In genomic region chr10:115144542-115144941, GRCm38 (mm10) we compare ENCODE assay signal across 18 mouse cellular contexts. TPM values are rescaled to one million over a fixed set of nuclear protein-coding genes. Genes with fewer than 3 reads are reported as not detected.
A peak's percentile ranks its signal among the peaks of the same experiment; 100 is the strongest.
DNase-seq lines count a peak whose midpoint lies in the region; ATAC-seq lines count a peak whose summit lies in the region.
"Had no signal": no experiment of that assay in that cellular context is flagged by ENCODE, and none has a peak within 500 bp of the region (broad histone marks: within the 10 kb centered on the region; RNA-seq: fewer than 3 reads in every experiment).

No protein-coding gene starts in this region.

- WGBS in hindbrain, embryonic 16.5 days: 29% methylated on average over 5 of the region's 5 CpGs
- WGBS in hindbrain, embryonic 12.5 days: 33% methylated on average over 5 of the region's 5 CpGs
- WGBS in midbrain, embryonic 12.5 days: 22% methylated on average over 5 of the region's 5 CpGs
- whole genome bisulfite sequencing in midbrain, embryonic 13.5 days: 28% methylated on average over 5 of the region's 5 CpGs
- WGBS in neural tube, embryonic 15.5 days: 27% methylated on average over 5 of the region's 5 CpGs

- no peak overlapping the region for H3K9ac ChIP-seq in hindbrain, embryonic 16.5 days (ENCODE audit: low read depth, low read length)
- H3K9ac ChIP-seq in hindbrain, embryonic 12.5 days: no peak overlapping the region
- no peak overlapping the region for H3K9ac ChIP-seq in midbrain, embryonic 12.5 days (replicated peaks)
- H3K9ac ChIP-seq in midbrain, embryonic 13.5 days (replicated peaks): no peak overlapping the region
- no peak overlapping the region for H3K9ac ChIP-seq in neural tube, embryonic 15.5 days (replicated peaks)
- H3K9ac ChIP-seq: embryonic facial prominence, embryonic 12.5 days; forebrain, embryonic 15.5 days had no signal

- H3K4me2 ChIP-seq in hindbrain, embryonic 16.5 days (ENCODE audit: low read length): no peak overlapping the region
- no peak overlapping the region for H3K4me2 ChIP-seq in hindbrain, embryonic 12.5 days (replicated peaks)
- H3K4me2 ChIP-seq in midbrain, embryonic 12.5 days (replicated peaks): no peak overlapping the region
- no peak overlapping the region for H3K4me2 ChIP-seq in midbrain, embryonic 13.5 days (replicated peaks)
- no peak overlapping the region for H3K4me2 ChIP-seq in neural tube, embryonic 15.5 days
- H3K4me2 ChIP-seq: embryonic facial prominence, embryonic 12.5 days; forebrain, embryonic 15.5 days had no signal

- no peak overlapping the region for H3K27ac ChIP-seq in hindbrain, embryonic 16.5 days (ENCODE audit: low read depth, low read length)
- H3K27ac ChIP-seq in hindbrain, embryonic 12.5 days: no peak overlapping the region
- H3K27ac ChIP-seq in midbrain, embryonic 12.5 days (replicated peaks): no peak overlapping the region
- H3K27ac ChIP-seq in midbrain, embryonic 13.5 days: no peak overlapping the region
- H3K27ac ChIP-seq in neural tube, embryonic 15.5 days (replicated peaks): no peak overlapping the region
- H3K27ac ChIP-seq: embryonic facial prominence, embryonic 12.5 days; forebrain, embryonic 15.5 days; heart, embryonic 10.5 days had no signal

- no peaks in the 10 kb centered on the region; the same call in 1 of the 2 replicates for H3K4me1 ChIP-seq in hindbrain, embryonic 16.5 days (ENCODE audit: control insufficient read depth, insufficient read depth, low read depth, low read length)
- H3K4me1 ChIP-seq in hindbrain, embryonic 12.5 days: no peaks in the 10 kb centered on the region
- H3K4me1 ChIP-seq in midbrain, embryonic 12.5 days: no peaks in the 10 kb centered on the region
- no peaks in the 10 kb centered on the region for H3K4me1 ChIP-seq in midbrain, embryonic 13.5 days (replicated peaks)
- H3K4me1 ChIP-seq in neural tube, embryonic 15.5 days: peaks cover 4% of the 10 kb centered on the region
- H3K4me1 ChIP-seq: embryonic facial prominence, embryonic 12.5 days; forebrain, embryonic 15.5 days; heart, embryonic 10.5 days had no signal

- peak; percentile 45; the same call in 1 of the 2 replicates for ATAC-seq in hindbrain, embryonic 16.5 days
- no peak for ATAC-seq in hindbrain, embryonic 12.5 days (ENCODE audit: low FRiP score)
- ATAC-seq in midbrain, embryonic 12.5 days (ENCODE audit: low FRiP score, low read depth): 0 out of 2 replicates have a peak, but pooled peaks have one; percentile 17
- no peak for ATAC-seq in midbrain, embryonic 13.5 days
- peak; percentile 38; the same call in 1 of the 2 replicates for ATAC-seq in neural tube, embryonic 15.5 days (ENCODE audit: low FRiP score)
- ATAC-seq: forebrain, embryonic 15.5 days; inflammation-experienced regulatory T-cells, adult 6 months had no signal

- no peaks in the 10 kb centered on the region for H3K27me3 ChIP-seq in hindbrain, embryonic 16.5 days (replicated peaks; ENCODE audit: control insufficient read depth, insufficient read depth, low read length)
- H3K27me3 ChIP-seq in hindbrain, embryonic 12.5 days: no peaks in the 10 kb centered on the region
- no peaks in the 10 kb centered on the region for H3K27me3 ChIP-seq in midbrain, embryonic 12.5 days
- H3K27me3 ChIP-seq in midbrain, embryonic 13.5 days: no peaks in the 10 kb centered on the region
- no peaks in the 10 kb centered on the region for H3K27me3 ChIP-seq in neural tube, embryonic 15.5 days (replicated peaks)
- H3K27me3 ChIP-seq: embryonic facial prominence, embryonic 12.5 days; forebrain, embryonic 15.5 days had no signal

- DNase-seq in cerebellum, postnatal 14 days: peak; percentile 15 to 25
- no peak for DNase-seq in cerebellum, postnatal 4 days (ENCODE audit: low spot score in 2 of 2)
- DNase-seq: adrenal gland, postnatal 14 days; cerebellum, adult 18-20 months; cerebellum, adult 9-11 months; gastrocnemius, postnatal 36 days; heart, adult 18-20 months; heart, postnatal 10 days had no signal

- H3K4me3 ChIP-seq in hindbrain, embryonic 16.5 days (ENCODE audit: low read length): no peak overlapping the region
- no peak overlapping the region for H3K4me3 ChIP-seq in hindbrain, embryonic 12.5 days
- H3K4me3 ChIP-seq in midbrain, embryonic 12.5 days: no peak overlapping the region
- no peak overlapping the region for H3K4me3 ChIP-seq in midbrain, embryonic 13.5 days (replicated peaks)
- no peak overlapping the region for H3K4me3 ChIP-seq in neural tube, embryonic 15.5 days (replicated peaks)
- H3K4me3 ChIP-seq: embryonic facial prominence, embryonic 12.5 days; forebrain, embryonic 15.5 days; heart, embryonic 10.5 days had no signal

- H3K9me3 ChIP-seq in hindbrain, embryonic 16.5 days (ENCODE audit: control insufficient read depth, low read length): no peaks in the 10 kb centered on the region
- H3K9me3 ChIP-seq in hindbrain, embryonic 12.5 days (replicated peaks): no peaks in the 10 kb centered on the region
- no peaks in the 10 kb centered on the region for H3K9me3 ChIP-seq in midbrain, embryonic 12.5 days
- no peaks in the 10 kb centered on the region for H3K9me3 ChIP-seq in midbrain, embryonic 13.5 days
- H3K9me3 ChIP-seq in neural tube, embryonic 15.5 days (replicated peaks): no peaks in the 10 kb centered on the region
- H3K9me3 ChIP-seq: embryonic facial prominence, embryonic 12.5 days; forebrain, embryonic 15.5 days; heart, embryonic 10.5 days had no signal

- no peaks in the 10 kb centered on the region for H3K36me3 ChIP-seq in hindbrain, embryonic 16.5 days (ENCODE audit: control insufficient read depth, insufficient read depth, low read length)
- H3K36me3 ChIP-seq in hindbrain, embryonic 12.5 days: no peaks in the 10 kb centered on the region
- no peaks in the 10 kb centered on the region for H3K36me3 ChIP-seq in midbrain, embryonic 12.5 days
- H3K36me3 ChIP-seq in midbrain, embryonic 13.5 days: no peaks in the 10 kb centered on the region
- H3K36me3 ChIP-seq in neural tube, embryonic 15.5 days: no peaks in the 10 kb centered on the region
- H3K36me3 ChIP-seq: embryonic facial prominence, embryonic 12.5 days; forebrain, embryonic 15.5 days; heart, embryonic 10.5 days had no signal

RNA-seq across cellular contexts. Expression of gene Tph2, which starts 40.3 kb away (rescaled TPM):
- polyA plus RNA-seq in hindbrain, embryonic 16.5 days (2015; fragmentation: Nextera tagmentation; extraction: Ambion mirVana): 10.9 and 13.8 TPM in 2 replicates
- 2.8 and 3.8 TPM in 2 replicates for polyA plus RNA-seq in hindbrain, embryonic 12.5 days (2016; fragmentation: Nextera tagmentation; extraction: Ambion mirVana)
- 0.45 and 0.47 TPM in 2 replicates for polyA plus RNA-seq in midbrain, embryonic 12.5 days (2016; fragmentation: Nextera tagmentation; extraction: Ambion mirVana)
- polyA plus RNA-seq in midbrain, embryonic 13.5 days (2015; fragmentation: Nextera tagmentation; extraction: Ambion mirVana): 2.2 and 7.8 TPM in 2 replicates
- polyA plus RNA-seq in neural tube, embryonic 15.5 days (2015; fragmentation: Nextera tagmentation; extraction: Ambion mirVana): 0.46 and 2.3 TPM in 2 replicates
- polyA plus RNA-seq: heart, embryonic 10.5 days; heart, embryonic 14.5 days; inflammation-experienced regulatory T-cells, adult 6 months had no signal

Comparison
In these comparisons a context has a peak if more than half of its experiments do, and no peak if none do; other contexts are left out.
1. DNase-seq: peak in cerebellum, postnatal 14 days (2 of 2); none in cerebellum, postnatal 4 days (0 of 2).
2. ATAC-seq: peak in hindbrain, embryonic 16.5 days (single experiment), midbrain, embryonic 12.5 days (single experiment) and neural tube, embryonic 15.5 days (single experiment); none in hindbrain, embryonic 12.5 days (single experiment) and midbrain, embryonic 13.5 days (single experiment).